ENCODE assay signal across 23 mouse cellular contexts in genomic region chr10:117465058-117465660, GRCm38 (mm10).
"Had no signal": no experiment of that assay in that cellular context is flagged by ENCODE, and none has a peak within 500 bp of the region (broad histone marks: within the 10 kb centered on the region; RNA-seq: fewer than 3 reads in every experiment).

No protein-coding gene starts in this region.

- H3K27ac ChIP-seq: intestine, embryonic 15.5 days; layer of hippocampus, adult 2 months; left cerebral cortex, adult 2 months; limb, embryonic 12.5 days; limb, embryonic 15.5 days; liver, embryonic 14.5 days; macrophage; midbrain, embryonic 12.5 days; midbrain, embryonic 15.5 days; neural tube, embryonic 12.5 days; neural tube, embryonic 15.5 days; stomach, postnatal 0 days had no signal

- DNase-seq: layer of hippocampus, adult 9-11 months; layer of hippocampus, postnatal 36 days; left cerebral cortex, postnatal 4 days; liver, postnatal 0 days; lung, embryonic 14.5 days; right cerebral cortex, adult 18-20 months; right cerebral cortex, postnatal 14 days; right cerebral cortex, postnatal 4 days; thymus, postnatal 25 days had no signal

- H3K27me3 ChIP-seq: intestine, embryonic 15.5 days; limb, embryonic 12.5 days; limb, embryonic 15.5 days; midbrain, embryonic 12.5 days; midbrain, embryonic 15.5 days; neural tube, embryonic 12.5 days; neural tube, embryonic 15.5 days had no signal

- H3K4me2 ChIP-seq: intestine, embryonic 15.5 days; limb, embryonic 12.5 days; limb, embryonic 15.5 days; liver, embryonic 11.5 days; lung, embryonic 14.5 days; midbrain, embryonic 12.5 days; midbrain, embryonic 15.5 days; neural tube, embryonic 12.5 days; neural tube, embryonic 15.5 days had no signal

- H3K9ac ChIP-seq: intestine, embryonic 15.5 days; limb, embryonic 12.5 days; limb, embryonic 15.5 days; liver, embryonic 14.5 days; liver, postnatal 0 days; lung, embryonic 14.5 days; midbrain, embryonic 12.5 days; midbrain, embryonic 15.5 days; neural tube, embryonic 12.5 days; neural tube, embryonic 15.5 days had no signal

- H3K4me1 ChIP-seq: intestine, embryonic 15.5 days; limb, embryonic 12.5 days; limb, embryonic 15.5 days; midbrain, embryonic 12.5 days; midbrain, embryonic 15.5 days; neural tube, embryonic 12.5 days; neural tube, embryonic 15.5 days had no signal

- ATAC-seq: intestine, embryonic 15.5 days; liver, postnatal 0 days; lung, postnatal 0 days; midbrain, embryonic 15.5 days had no signal

- H3K4me3 ChIP-seq: intestine, embryonic 15.5 days; layer of hippocampus, adult 2 months; left cerebral cortex, adult 2 months; limb, embryonic 12.5 days; limb, embryonic 15.5 days; midbrain, embryonic 12.5 days; midbrain, embryonic 15.5 days; neural tube, embryonic 12.5 days; neural tube, embryonic 15.5 days had no signal

- H3K9me3 ChIP-seq: intestine, embryonic 15.5 days; limb, embryonic 12.5 days; limb, embryonic 15.5 days; midbrain, embryonic 12.5 days; midbrain, embryonic 15.5 days; neural tube, embryonic 12.5 days; neural tube, embryonic 15.5 days had no signal

- H3K36me3 ChIP-seq: intestine, embryonic 15.5 days; limb, embryonic 12.5 days; limb, embryonic 15.5 days; midbrain, embryonic 12.5 days; midbrain, embryonic 15.5 days; neural tube, embryonic 12.5 days; neural tube, embryonic 15.5 days had no signal
